Mouse (Mus musculus) right cerebral cortex, postnatal 36 days (tissue): Measurements from ENCODE around the gene Atad1.
"Not testable (repeated sequence)": the region's sequence is repeated elsewhere in the genome, so short reads cannot be mapped to it uniquely, and the experiment has no call there.

ENCODE experiments used
- DNase-seq, 2 experiments: peaks; one replicate each; pipeline ENCODE4 v3.0.0; 2022; ENCODE audit warnings: low spot score in 2 of 2, mixed read lengths in 1 of 2

Atad1 gene

DNA sequence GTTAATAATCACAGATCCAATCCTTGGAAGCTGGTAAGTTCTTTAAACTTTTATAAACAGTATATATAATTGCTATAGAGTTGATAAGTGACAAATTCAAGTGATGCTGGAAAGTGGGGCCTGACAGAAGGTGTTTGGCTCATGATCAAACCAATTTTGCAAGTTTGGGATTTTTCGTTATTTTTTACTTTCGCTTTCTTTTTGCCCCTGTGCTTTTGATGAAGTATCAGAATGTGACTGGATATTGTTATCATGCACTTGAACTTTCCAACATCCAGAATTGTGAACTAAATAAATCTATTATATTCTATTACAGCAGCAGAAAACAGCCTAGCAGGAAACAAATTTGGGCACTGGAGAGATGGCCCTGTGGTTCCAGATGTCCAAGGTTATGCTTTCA, 58.7 kb downstream of the Atad1 start:
- no peak for DNase-seq

DNA sequence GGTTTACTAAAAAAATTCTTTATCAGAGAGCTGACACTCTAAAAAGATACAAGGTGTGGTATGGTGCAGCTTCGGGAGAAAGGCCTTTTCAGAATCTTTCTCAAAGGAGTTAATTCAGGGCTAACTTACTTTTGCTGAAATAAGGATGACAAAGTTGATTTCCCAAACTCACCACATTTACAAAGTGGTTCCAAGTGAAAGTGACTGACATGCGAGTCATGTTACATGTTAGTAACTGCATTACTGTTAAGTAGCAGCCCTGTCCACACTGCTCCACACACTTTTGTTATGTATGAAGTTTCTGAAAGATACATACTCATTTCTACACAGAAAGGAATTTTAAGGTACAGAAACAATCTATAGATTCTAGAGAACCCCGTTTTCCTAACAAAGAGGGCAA, 63.8 kb downstream of the Atad1 start:
- DNase-seq, result no peak

DNA sequence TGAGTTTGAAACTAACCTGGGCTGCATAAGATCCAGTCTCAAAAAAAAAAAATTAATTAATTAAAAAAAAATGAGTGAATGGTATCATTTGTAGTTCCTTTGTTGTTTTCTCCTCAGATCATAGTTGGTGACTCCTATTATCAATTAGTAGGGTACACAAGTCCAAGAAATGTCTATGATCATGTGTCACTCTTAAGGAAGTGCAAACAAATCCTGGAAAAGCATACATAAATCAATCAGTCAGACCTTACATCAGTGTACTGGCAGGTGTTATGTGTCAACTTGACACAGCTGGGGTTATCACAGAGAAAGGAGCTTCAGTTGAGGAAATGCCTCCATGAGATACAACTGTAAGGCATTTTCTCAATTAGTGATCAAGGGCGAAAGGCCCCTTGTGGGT, 71.8 kb downstream of the Atad1 start:
- not testable (repeated sequence) for DNase-seq

DNA sequence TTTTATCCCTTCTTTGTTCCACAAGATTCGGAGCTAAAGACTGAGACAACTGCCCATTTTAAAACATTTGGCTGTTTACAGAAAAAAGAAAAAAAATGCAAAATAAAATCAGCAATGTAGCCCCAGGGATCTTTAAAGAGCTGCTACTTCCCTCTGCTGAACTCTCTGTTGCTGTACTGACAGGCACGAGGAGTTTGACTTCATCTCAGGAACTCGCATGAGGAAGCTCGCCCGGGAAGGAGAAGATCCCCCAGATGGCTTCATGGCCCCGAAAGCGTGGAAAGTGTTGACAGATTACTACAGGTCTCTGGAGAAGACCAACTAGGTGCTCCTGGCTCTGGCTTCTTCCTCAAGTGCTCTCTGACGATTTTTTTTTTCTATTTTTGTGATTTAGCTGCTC, 74.3 kb downstream of the Atad1 start:
- DNase-seq, result no peak

DNA sequence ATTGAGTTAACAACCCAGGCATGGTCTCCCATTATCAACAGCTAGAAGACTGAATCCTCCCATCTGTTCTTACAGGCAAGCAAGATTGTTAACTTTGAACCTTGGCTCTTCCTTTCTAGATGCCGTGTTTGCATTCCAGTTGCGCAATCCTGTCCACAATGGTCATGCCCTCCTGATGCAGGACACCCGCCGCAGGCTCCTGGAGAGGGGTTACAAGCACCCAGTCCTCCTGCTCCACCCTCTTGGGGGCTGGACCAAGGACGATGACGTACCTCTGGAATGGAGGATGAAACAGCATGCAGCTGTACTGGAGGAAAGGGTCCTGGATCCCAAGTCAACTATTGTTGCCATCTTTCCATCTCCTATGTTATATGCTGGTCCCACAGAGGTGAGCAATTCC, 76.7 kb downstream of the Atad1 start:
- no peak for DNase-seq

DNA sequence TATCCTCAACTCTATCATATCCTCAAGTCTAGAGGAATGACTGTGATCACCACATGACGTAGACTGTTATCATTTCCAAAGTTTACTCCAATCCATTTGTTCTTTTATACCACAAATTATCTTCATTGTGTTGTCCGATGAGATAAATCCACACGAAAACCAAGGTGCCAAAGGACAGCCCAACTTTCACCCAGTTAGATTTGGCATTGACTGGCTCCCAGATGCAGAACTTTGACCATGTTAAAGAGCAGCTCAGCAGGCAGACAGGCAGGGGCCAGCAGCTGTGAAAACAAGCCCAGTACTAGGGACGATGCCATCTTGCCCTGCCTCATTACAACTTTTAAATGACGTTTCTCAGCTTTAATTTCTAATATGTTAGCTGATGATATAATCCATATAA, 80.2 kb downstream of the Atad1 start:
- DNase-seq, result no peak

DNA sequence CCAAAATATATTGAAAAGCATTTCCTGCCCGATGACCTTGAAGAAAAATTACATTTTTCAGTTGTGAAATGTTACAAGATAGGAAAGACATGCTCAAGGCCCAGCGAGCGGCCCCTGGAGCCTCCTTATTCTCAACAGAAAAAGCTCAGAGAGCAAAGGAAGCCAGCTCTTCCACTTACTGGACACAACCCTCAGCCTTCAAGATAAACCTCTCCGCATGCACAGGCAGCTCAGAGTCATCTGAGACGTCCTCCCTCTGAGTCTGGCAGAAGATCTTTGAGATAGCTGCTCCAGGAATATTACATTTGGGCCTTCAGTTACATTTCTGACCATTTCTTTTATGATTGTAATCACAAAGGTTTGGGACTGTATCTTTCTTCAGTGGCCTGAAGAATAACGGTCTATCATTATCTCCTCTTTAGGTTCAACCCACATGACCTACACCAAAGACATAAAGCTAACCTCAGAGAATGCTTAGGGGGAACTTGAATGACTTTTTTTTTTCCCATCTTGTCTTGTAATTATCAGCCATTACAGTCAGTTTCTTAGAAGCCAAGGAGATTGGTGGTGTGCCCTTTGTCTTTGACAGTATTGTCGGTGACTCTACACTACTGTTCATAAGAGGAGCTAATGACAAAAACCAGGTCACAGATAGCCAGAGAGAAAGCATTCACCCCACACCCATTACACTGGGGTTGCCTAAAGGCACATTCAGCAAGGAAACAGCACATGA, 85.8 kb downstream of the Atad1 start:
- DNase-seq, result no peak

DNA sequence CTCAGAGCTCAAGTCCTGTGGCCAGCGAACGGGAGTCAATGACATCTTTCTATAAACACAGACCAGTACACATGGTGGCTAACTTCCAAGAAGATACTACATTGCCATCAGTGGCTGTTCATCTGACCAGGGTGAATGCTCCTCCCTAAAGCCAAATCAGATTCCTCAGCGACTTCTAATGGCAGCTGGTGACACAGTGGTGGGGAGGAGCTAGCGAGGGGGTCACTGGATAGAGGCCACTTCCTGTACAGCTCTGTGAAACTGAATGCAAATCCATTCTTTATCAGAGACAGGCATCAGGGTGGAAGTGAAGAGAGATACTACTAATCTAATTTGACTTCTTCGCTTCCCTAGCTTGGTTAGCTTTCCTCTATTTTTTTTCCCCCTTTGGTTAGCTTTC, 86.5 kb downstream of the Atad1 start:
- DNase-seq, result no peak

DNA sequence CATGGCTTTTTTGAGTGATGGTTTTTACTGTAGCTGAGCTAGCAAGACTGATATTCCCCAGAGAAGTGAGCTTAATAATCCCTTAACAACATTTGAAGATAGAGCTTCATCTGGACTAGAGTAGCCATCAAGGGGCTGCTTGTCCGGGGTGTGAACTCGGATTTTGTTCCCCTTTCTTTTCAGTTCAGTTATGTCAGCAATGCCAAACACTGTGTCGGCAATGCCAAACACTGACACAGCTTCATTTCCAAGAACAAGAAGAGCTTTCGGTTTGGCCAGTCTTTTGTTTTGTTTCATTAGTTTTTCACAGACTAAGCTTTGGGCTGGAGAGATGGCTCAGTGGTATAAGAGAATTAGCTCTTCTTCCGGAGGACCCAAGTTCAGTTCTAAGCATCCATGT, 88.5 kb downstream of the Atad1 start:
- DNase-seq, result no peak

DNA sequence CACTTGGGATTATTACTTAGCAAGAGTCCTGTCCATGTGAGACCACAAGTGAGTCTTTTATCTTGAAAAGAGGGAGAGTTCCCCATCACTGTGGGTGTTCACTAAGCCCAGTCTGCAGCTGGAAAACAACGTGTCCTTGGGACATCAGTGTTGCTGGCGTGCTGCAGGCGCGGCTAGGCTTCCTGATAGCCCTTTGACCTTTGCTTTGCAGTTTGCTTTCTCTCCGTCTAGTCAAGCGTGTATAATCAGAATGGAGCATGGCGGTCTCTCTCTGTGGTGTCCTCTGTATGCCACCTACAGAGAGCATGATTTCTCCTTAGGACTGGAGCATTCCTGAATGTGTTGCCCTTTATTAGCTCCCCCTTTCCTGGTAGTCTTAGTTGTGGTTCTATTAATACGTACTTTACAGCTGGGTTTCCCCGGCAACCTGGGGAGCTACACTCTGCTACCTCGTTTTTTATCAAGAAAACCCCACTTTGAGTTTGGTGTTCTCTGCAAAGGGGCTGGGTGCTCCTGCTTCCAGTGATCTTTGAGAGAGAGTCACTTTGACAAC, 91.5 kb downstream of the Atad1 start:
- DNase-seq, result no peak

DNA sequence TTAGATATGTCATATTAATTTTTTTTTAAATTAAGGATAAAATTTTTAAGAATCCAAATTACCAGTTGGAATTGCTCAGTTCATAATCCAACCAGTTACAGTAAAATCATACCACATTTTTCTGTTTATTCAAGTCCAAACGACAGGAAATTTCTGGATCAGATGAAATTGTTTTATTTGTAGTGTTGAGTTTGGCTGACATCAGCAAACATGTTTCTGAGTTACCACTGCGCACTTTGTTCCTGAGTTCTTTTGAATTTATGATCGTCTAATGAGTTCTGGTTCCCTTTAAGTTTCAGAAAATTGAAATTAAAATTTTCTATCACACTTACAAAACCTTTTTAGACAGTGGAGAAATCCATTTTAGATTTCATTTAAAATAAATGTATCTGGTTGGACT, 93.2 kb downstream of the Atad1 start:
- DNase-seq, result no peak

DNA sequence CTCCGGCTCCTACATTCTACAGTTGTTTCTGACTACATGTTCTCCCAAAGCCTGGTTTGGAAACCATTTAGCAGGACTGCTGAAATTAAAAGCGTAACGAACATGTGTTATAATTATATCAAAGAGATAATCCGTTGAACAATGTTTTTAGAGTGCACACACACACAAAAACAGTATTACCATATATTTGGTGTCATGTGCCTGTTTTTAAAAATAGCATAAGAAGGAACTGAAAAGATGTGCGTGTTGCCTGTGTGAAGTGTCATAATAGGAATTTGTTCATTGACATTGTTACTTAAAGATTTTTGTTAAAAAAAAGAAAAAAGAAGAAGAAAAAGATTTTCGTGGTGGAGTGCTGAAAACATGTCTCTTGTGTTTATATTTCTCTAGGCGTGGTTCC, 93.6 kb downstream of the Atad1 start:
- DNase-seq, result no peak

DNA sequence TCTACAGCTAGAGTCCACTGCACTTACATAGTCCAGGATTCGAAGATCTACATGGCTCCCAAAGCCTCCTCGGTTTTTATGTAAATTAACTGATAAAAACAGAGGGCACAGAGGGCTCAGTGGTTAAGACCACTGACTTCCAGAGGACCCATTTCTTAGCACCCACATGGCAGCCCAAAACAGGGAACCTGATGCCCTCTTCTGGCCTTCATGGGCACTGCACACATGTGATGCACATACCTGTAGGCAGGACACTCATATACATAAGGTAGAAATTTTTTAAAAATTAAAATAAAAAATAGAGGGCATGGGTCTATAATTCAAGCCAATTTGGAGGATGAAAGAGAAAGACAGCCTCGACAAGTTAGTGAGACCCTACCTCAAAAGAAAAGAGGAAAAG, 95.9 kb downstream of the Atad1 start:
- DNase-seq, result no peak

DNA sequence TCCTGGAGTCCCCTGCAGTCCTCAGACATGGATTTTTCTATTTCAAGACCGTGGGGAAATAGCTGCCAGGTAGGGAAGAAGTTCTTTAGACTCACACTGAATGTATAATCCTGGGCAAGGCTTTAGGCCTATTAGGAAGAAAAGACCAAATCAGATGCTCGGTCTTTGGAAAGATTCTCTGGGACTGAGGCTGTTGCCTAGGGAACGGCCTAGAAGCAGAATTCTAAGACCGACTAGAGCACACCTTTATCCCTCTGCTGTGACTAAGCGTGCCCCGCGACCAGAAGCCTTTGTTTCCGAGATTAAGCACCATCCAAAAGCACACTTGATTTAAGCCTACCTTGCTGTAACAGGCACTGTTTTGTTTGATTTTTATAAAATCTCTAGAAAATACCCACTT, 97.6 kb downstream of the Atad1 start:
- DNase-seq, result no peak

DNA sequence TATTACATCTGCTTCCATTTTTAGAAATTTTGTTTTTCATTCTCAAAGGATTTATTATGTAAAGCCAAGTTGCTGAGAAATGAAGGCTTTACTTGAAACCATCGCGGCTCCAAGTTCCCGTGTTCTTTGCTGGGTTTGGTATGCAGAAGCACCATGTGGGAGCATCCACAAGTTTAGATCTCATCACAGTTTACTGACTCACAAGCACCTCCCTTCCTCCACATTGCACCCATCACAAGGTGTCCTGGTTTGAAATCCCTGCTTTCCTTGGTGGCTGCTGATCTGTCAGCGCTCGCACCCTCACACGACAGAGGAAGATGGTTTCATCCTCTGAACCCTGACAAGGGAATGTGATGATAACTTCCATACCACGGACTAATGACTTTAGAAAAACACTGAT, 98.1 kb downstream of the Atad1 start:
- no peak for DNase-seq

DNA sequence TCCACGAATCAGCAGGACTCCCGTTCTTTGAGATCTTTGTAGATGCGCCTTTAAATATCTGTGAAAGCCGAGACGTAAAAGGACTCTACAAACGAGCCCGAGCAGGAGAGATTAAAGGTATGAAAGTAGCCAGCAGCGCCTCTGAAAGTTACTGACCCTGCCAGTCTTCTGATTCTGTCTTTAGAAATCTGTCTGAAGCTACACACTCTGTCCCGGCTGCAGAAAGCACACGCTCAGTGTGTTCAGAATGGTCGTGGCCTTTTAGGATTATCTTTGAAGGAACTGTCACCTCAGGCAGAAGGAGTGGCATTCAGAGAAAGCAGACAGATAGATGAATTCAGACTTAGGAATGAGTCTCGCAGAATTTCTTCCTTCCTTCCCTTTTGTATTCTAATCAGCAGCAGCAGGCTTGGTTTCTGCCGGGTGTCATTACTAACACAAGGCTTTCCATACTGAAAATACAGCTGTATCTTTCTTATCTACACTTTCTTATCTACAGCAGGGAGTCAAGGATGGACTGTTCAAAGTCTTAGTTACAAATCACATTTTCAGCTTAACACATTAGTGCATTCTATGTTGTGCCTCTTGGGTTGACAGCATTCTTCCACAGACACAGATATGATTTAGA, 101.2 kb downstream of the Atad1 start:
- no peak for DNase-seq

DNA sequence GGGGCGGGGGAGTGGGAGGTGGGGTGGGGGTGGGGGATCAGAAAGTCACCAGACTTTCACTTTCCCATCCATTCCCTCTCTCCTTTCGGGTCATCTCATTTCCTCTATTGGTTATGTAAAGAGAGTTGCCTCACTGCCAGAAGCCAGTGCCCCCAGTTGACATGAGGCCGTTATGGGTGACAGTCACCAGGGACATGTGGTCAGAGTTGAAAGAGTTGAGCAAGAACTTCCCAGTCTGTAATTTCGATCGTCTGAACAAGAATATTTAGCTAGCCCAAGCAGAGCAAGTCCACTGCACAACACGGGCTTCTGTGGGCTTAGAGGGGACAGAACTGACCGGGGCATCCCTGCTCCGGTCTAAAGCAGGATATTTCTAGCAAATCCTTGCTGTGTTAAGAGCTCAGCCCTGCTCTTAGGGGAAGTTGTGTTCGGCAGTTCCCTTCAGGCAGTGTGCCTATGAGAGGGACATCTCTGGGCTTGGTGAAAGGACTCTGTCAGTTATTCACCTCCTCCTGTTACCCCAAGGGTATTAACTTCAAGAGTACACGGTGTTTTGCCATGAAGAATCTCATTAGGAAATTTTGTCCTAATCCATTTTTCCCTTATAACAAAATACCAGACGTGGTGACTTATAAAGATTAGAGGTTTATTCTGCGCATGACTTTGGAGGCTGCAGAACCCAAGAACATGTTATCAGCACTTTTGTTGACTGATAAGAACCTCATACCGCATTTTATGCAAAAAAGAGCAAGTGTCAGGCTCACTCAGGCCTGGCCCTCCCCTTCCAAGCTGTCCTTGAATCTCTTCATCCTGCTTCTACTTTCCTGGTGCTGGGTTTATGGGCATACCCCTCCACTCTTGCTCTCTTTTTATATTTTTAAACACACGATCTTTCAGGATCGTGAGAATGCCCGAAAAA, 102.0 kb downstream of the Atad1 start:
- DNase-seq, result no peak

DNA sequence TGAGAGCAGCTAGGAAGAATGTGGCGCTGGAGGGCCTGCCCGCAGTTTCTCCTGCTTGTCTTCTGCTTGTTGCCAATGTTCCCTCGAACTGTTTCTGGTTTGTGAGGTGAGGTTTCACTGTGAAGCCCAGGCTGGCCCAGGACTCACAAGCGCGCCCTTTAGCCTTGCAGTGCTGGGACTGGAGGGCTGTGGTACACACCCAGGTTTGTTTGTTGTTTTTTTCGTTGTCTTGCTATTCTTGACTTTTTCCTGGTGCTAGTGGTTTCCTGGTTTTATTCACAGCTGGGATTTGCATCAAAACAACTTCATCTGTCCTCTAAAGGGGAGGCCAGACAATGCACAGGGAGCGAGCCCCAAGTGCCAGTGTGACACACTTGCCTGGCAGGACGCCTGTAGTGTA, 104.7 kb downstream of the Atad1 start:
- DNase-seq, result no peak

DNA sequence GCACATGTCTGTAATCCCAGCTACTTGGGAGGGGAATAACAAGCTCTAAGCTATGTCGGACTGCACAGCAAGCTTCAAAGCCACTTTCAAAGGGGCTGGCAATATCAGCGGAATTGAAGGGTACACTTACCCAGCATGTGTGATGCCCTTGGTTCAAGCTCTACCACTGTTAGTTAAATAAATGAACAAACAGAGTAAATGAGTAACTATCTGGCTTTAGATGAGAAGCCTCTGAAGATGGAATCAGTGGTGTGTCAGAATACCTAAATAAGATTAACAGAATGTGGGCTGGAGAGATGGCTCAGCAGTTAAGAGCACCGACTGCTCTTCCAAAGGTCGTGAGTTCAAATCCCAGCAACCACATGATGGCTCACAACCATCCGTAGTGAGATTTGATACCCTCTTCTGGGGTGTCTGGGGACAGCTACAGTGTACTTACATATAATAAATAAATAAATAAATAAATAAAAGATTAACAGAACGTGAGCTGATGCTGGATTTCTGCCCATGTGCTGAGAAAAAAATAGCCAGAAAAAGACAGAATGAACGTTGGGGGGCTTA, 110.9 kb downstream of the Atad1 start:
- no peak for DNase-seq

DNA sequence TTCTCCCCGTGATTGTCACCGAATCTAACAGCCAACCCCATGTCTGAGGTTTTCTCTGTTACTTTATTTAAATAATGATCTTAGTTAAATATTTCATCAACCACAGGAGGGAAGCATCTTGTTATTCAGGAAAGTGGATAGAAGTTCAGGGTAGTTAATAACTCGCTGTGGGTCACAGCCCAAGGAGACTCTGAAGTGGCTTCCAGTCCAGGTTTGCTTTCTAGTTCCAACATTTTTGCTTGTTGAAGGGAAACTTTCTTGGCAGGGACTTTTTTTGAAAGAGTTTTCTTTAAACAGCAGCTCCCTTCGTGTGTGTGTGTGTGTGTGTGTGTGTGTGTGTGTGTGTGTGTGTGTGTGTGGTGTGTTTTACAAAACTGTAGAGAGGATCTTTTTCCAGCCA, 112.0 kb downstream of the Atad1 start:
- DNase-seq, result no peak

DNA sequence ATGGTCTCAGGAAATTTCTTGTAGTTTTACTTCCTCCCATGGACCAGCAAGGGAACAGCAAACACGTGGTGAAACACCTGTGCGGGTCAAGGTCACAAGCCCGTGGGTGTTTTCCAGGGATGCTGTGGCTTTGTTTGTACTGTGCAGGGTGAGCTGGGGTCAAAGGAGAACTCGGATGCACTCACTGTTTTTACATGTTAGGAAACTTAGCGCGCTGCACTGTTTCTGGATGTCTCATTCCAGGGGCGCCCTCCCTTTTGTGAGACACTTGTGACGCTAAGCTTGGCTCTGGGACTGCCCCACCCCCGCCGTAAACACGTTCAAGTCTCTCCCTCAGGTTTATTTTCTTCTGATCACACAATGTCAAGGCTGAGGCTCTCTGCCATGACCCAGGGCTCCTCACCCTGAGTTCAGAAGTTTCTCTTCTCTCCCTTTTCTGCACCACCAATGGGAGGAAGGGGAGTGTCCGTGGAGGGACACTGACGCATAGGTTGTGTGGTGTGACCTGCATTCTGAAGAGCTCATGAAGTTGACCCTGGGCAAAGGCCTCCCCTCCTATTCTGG, 112.7 kb downstream of the Atad1 start:
- no peak for DNase-seq

DNA sequence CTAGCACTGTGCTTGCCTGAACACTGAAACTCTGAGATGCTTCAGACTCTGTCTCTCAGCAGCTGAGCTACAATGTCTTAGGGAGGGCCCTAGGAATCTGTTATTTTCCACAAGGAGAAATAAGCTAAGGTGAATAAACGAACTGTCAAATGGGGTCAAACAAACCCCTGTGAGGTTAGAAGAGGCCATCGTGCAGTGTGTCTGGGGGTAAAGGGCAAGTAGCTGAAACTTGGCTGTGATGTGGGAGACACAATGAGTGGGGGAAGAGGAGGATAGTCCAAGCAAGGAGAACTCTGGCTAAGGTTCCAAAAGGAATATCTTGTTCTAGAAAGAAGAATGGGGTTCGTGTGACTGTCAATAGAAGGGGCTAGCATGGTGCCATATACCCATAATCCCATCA, 117.4 kb downstream of the Atad1 start:
- no peak for DNase-seq
